ENCODE assay signal across 9 mouse cellular contexts in genomic region chr13:49345476-49345875, GRCm38 (mm10). TPM values are rescaled to one million over a fixed set of nuclear protein-coding genes. Genes with fewer than 3 reads are reported as not detected.
DNase-seq lines count a peak whose midpoint lies in the region; ATAC-seq lines count a peak whose summit lies in the region.
"Had no signal": no experiment of that assay in that cellular context is flagged by ENCODE, and none has a peak within 500 bp of the region (broad histone marks: within the 10 kb centered on the region; RNA-seq: fewer than 3 reads in every experiment).

No protein-coding gene starts in this region.

- H3K27me3 ChIP-seq in kidney, embryonic 14.5 days (ENCODE audit: control insufficient read depth, insufficient read depth, low read length), result no peaks in the 10 kb centered on the region
- H3K27me3 ChIP-seq in heart, embryonic 12.5 days (replicated peaks), result no peaks in the 10 kb centered on the region
- no peaks in the 10 kb centered on the region for H3K27me3 ChIP-seq in liver, embryonic 15.5 days

- H3K27ac ChIP-seq in kidney, embryonic 14.5 days (ENCODE audit: low read depth, low read length), result no peak overlapping the region
- peak overlapping the region; percentile 85 for H3K27ac ChIP-seq in heart, embryonic 12.5 days (ENCODE audit: poor library complexity, severe bottlenecking)
- H3K27ac ChIP-seq in liver, embryonic 15.5 days (replicated peaks), result 0 out of 2 replicates have a peak overlapping the region, but pooled peaks have one; percentile 60

- no peak for ATAC-seq in kidney, embryonic 14.5 days (ENCODE audit: low FRiP score, low TSS enrichment)
- no peak for ATAC-seq in heart, embryonic 12.5 days (ENCODE audit: insufficient number of reproducible peaks, low FRiP score)
- ATAC-seq in liver, embryonic 15.5 days (ENCODE audit: insufficient read depth), result no peak

- no peaks in the 10 kb centered on the region for H3K9me3 ChIP-seq in kidney, embryonic 14.5 days (ENCODE audit: control insufficient read depth, low read length)
- no peaks in the 10 kb centered on the region for H3K9me3 ChIP-seq in heart, embryonic 12.5 days (replicated peaks)
- no peaks in the 10 kb centered on the region for H3K9me3 ChIP-seq in liver, embryonic 15.5 days (replicated peaks)
- H3K9me3 ChIP-seq: G1E had no signal

- DNase-seq in kidney, adult 18-20 months, result peak; percentile 64
- peak; percentile 81 for DNase-seq in adrenal gland, postnatal 14 days
- no peak for DNase-seq in thymus, postnatal 4 days
- DNase-seq in right cerebral cortex, postnatal 4 days, result no peak
- no peak for DNase-seq in left cerebral cortex, adult 8-10 months (ENCODE audit: low spot score in 2 of 2)

- 73% methylated on average over 2 of the region's 2 CpGs for WGBS in kidney, embryonic 14.5 days
- 49% methylated on average over 2 of the region's 2 CpGs for WGBS in heart, embryonic 12.5 days
- WGBS in liver, embryonic 15.5 days (ENCODE audit: insufficient replicate concordance), result 48% methylated on average over 2 of the region's 2 CpGs

- H3K4me1 ChIP-seq in kidney, embryonic 14.5 days (ENCODE audit: control insufficient read depth, insufficient read depth, low read length), result peaks cover 16% of the 10 kb centered on the region
- peaks cover 84% of the 10 kb centered on the region for H3K4me1 ChIP-seq in heart, embryonic 12.5 days (replicated peaks)
- H3K4me1 ChIP-seq in liver, embryonic 15.5 days (replicated peaks), result peaks cover 85% of the 10 kb centered on the region

- no peak overlapping the region for H3K9ac ChIP-seq in kidney, embryonic 14.5 days (ENCODE audit: low read depth, low read length)
- no peak overlapping the region for H3K9ac ChIP-seq in heart, embryonic 12.5 days
- H3K9ac ChIP-seq in liver, embryonic 15.5 days, result peak overlapping the region; percentile 37; the same call in 1 of the 2 replicates

- no peak overlapping the region for H3K4me2 ChIP-seq in kidney, embryonic 14.5 days (replicated peaks; ENCODE audit: low read depth, low read length)
- peak overlapping the region; percentile 44 for H3K4me2 ChIP-seq in heart, embryonic 12.5 days
- H3K4me2 ChIP-seq in liver, embryonic 15.5 days, result peak overlapping the region; percentile 94

- no peak overlapping the region for H3K4me3 ChIP-seq in kidney, embryonic 14.5 days (ENCODE audit: low read length)
- H3K4me3 ChIP-seq in heart, embryonic 12.5 days, result no peak overlapping the region
- 0 out of 2 replicates have a peak overlapping the region, but pooled peaks have one; percentile 4 for H3K4me3 ChIP-seq in liver, embryonic 15.5 days (replicated peaks)

- H3K36me3 ChIP-seq in kidney, embryonic 14.5 days (ENCODE audit: control insufficient read depth, insufficient read depth, low read length), result no peaks in the 10 kb centered on the region
- no peaks in the 10 kb centered on the region for H3K36me3 ChIP-seq in heart, embryonic 12.5 days
- no peaks in the 10 kb centered on the region for H3K36me3 ChIP-seq in liver, embryonic 15.5 days (replicated peaks)

RNA-seq across cellular contexts. Expression of gene Bicd2, which starts 4.1 kb away (rescaled TPM):
- 17.1 and 26.1 TPM in 2 replicates for polyA plus RNA-seq in kidney, embryonic 14.5 days (2014; fragmentation: Nextera tagmentation; extraction: Ambion mirVana)
- total RNA-seq in adrenal gland, postnatal 14 days (2021), result 38.2 TPM in 2 replicates
- polyA plus RNA-seq in heart, embryonic 12.5 days (2016; fragmentation: Nextera tagmentation; extraction: Ambion mirVana), result 53.5 and 54.0 TPM in 2 replicates
- 7.5 and 8.0 TPM in 2 replicates for polyA plus RNA-seq in liver, embryonic 15.5 days (2015; fragmentation: Nextera tagmentation; extraction: Ambion mirVana)
- 10 to 100 TPM; 40.2 to 45.5 (median 43.1) TPM for total RNA-seq in left cerebral cortex, adult 8-10 months (2022)

RNA-seq across cellular contexts. Expression of gene Fgd3, which starts 25.4 kb away (rescaled TPM):
- polyA plus RNA-seq in kidney, embryonic 14.5 days (2014; fragmentation: Nextera tagmentation; extraction: Ambion mirVana), result 0.20 and 0.46 TPM in 2 replicates
- total RNA-seq in adrenal gland, postnatal 14 days (2021), result 2.7 and 7.7 TPM in 2 replicates
- 0.13 and 0.15 TPM in 2 replicates for polyA plus RNA-seq in heart, embryonic 12.5 days (2016; fragmentation: Nextera tagmentation; extraction: Ambion mirVana)
- 0.52 TPM in 2 replicates for polyA plus RNA-seq in liver, embryonic 15.5 days (2015; fragmentation: Nextera tagmentation; extraction: Ambion mirVana)
- total RNA-seq in left cerebral cortex, adult 8-10 months (2022), result 10 to 100 TPM in 1 of 4 experiments, 1 to 10 TPM in 3; 8.8 to 10.1 (median 8.9) TPM

Comparison
In these comparisons a context has a peak if more than half of its experiments do, and no peak if none do; other contexts are left out.
1. DNase-seq: peak in kidney, adult 18-20 months (single experiment) and adrenal gland, postnatal 14 days (single experiment); none in thymus, postnatal 4 days (single experiment), right cerebral cortex, postnatal 4 days (single experiment) and left cerebral cortex, adult 8-10 months (0 of 2).